Mouse (Mus musculus) G1E (cell line): ENCODE measurements around the gene Fxr2.

ENCODE experiments used
- CTCF ChIP-seq: IDR thresholded peaks from 2 replicates; pipeline ENCODE4 v1.5.1; 2012; ENCODE audit warnings: low read depth, low read length, inconsistent platforms, mixed read lengths
- GATA1 ChIP-seq: IDR thresholded peaks from 2 replicates; pipeline ENCODE4 v1.6.1; 2012; ENCODE audit warnings: borderline replicate concordance, low read length, inconsistent platforms, mixed read lengths
- GATA2 ChIP-seq: IDR thresholded peaks from 2 replicates; pipeline ENCODE4 v1.6.1; 2012; ENCODE audit warnings: low read depth, low read length, inconsistent platforms, borderline replicate concordance
- POLR2AphosphoS5 ChIP-seq: IDR thresholded peaks from 2 replicates; pipeline ENCODE4 v1.6.1; 2012; ENCODE audit warnings: low read depth, low read length, inconsistent platforms; ENCODE audit not compliant: insufficient replicate concordance
- TAL1 ChIP-seq: conservative IDR thresholded peaks from 2 replicates; pipeline ENCODE4 v1.6.1; 2012; ENCODE audit warnings: low read depth, low read length, inconsistent platforms, mixed read lengths

DNA sequence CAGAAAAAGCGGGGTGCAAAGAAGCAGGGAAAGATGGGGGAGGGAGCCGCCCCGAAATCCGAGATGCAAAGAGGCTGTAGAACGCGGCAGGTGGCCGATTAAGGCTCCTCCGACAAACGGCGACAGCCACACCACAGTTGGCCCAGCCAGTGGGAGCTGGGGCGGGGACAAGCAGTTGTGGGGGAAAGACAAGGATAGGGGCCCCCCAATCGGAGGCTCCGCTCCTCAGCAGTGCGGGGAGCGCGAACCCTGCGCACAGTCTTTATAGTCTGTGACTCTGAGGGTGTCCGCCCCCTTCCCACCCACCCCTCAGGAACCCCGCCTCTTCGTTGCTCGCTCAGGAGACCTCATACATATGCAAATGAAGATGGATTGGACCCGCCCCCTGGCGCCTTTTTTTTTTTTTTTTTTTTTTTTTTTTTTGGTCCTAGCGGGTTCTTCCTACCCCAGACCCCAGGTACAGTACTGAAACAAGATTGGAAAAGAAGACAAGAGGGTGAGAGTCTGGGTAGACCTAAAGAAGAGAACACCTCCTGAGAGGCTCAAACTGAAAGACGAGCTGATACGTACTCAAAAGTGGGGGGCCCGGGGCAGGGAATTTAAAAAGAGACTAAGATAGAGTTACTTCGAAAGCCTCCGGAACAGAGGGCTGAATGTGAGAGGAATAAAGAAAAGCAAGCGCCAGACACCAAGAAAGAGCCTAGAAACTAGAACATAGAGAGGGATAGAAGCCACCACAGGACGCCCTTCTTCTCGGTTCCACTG, 26.9 kb upstream of the Fxr2 start, which contains the start of gene Atp1b2:
- no peak for TF ChIP-seq CTCF
- no peak for TF ChIP-seq GATA1
- TF ChIP-seq POLR2AphosphoS5 = peak; percentile 69; the same call in 1 of the 2 replicates
- TF ChIP-seq TAL1 = no peak
- no peak for TF ChIP-seq GATA2
